Mouse (Mus musculus): Measurements from ENCODE around the gene Sytl1. TPM values are rescaled to one million over a fixed set of nuclear protein-coding genes. Genes with fewer than 3 reads are reported as not detected.

Sytl1 gene
- polyA plus RNA-seq (2014; fragmentation: Nextera tagmentation; extraction: Ambion mirVana), result 0.73 and 0.84 TPM in 2 replicates

GRCm38 (mm10) chr4:133262882-133263281 lies at the start of gene Sytl1:
Sytl1 (minus strand) TSS chr4:133263113.
- no peak within 1 kb of the TSS for H3K9ac ChIP-seq
- no peaks in the 10 kb centered on the region for H3K27me3 ChIP-seq (ENCODE audit: insufficient read depth, low read length)
- H3K27ac ChIP-seq (ENCODE audit: low read depth), result no peak within 1 kb of the TSS
- no peaks in the 10 kb centered on the region for H3K9me3 ChIP-seq (ENCODE audit: low read depth, low read length)
- TF ChIP-seq CTCF (IDR thresholded peaks at IDR 0.05; ENCODE audit: low read depth), result no peak
- DNase-seq (no peak), ATAC-seq (ENCODE audit: insufficient read depth) (no peak)
- WGBS, result 34% methylated on average over 7 of the region's 7 CpGs
- no peak within 1 kb of the TSS for H3K4me2 ChIP-seq
- H3K4me3 ChIP-seq (ENCODE audit: low read depth, low read length), result no peak within 1 kb of the TSS
- H3K36me3 ChIP-seq (ENCODE audit: insufficient read depth), result peaks cover 34% of the 10 kb centered on the region
- no peaks in the 10 kb centered on the region for H3K4me1 ChIP-seq (ENCODE audit: insufficient read depth)

DNA sequence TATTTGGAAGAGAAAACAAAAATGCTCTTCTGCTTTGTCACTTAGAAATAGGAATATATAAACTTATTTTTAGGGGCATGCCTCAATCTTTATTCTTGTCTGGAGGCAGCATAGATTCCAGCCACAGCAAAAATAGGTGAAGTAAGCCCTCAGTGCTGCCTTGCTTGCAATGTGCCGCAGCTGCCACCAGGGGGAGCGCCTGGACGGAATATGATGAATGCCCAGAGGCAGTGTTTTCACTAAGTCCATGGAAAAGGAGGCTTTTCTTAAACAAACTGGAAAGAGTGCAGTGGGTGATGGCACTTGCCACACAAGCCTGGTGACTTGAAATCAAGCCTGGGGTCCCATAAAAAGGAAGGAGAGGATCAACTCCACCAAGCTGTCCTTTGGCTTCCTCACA lies 47.0 kb upstream of the Sytl1 start:
- Histone ChIP-seq H3K9me3 (ENCODE audit: low read depth, low read length) (no peaks in the 10 kb centered on the region), H3K27me3 (ENCODE audit: insufficient read depth, low read length) (no peaks in the 10 kb centered on the region), H3K27ac (ENCODE audit: low read depth) (no peak overlapping the region), H3K4me3 (ENCODE audit: low read depth, low read length) (no peak overlapping the region), H3K4me1 (ENCODE audit: insufficient read depth) (no peaks in the 10 kb centered on the region), H3K9ac (no peak overlapping the region), H3K36me3 (ENCODE audit: insufficient read depth) (no peaks in the 10 kb centered on the region), H3K4me2 (no peak overlapping the region)
- TF ChIP-seq CTCF (IDR thresholded peaks at IDR 0.05; ENCODE audit: low read depth), result peak; percentile 98
- WGBS, result 0% methylated on average over 3 of the region's 3 CpGs
- no peak for ATAC-seq (ENCODE audit: insufficient read depth)
- peak; percentile 93 for DNase-seq

DNA sequence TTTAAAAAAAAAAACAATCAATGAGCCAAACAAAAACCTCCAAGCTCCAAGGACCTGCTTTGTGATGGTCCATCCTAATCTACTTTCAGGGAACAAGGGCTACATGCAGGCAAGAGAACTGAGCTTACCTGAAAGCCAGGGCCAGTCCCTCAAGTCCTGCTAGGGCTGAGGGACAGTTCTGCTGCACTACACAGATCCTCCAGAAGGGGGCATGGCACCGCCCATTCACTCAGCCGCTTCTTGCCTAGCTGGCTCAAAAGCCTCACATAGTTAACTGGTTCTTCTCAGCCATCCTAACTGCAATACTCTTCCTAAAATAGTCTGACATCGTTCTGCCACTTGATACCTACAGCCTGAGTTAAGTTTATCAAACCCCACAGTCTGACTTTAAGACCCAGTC lies 44.4 kb upstream of the Sytl1 start:
- Histone ChIP-seq H3K36me3 (ENCODE audit: insufficient read depth) (peaks cover 19% of the 10 kb centered on the region; the same call in 1 of the 2 replicates), H3K4me2 (no peak overlapping the region), H3K27ac (ENCODE audit: low read depth) (no peak overlapping the region), H3K4me1 (ENCODE audit: insufficient read depth) (no peaks in the 10 kb centered on the region), H3K9ac (no peak overlapping the region), H3K9me3 (ENCODE audit: low read depth, low read length) (no peaks in the 10 kb centered on the region), H3K27me3 (ENCODE audit: insufficient read depth, low read length) (no peaks in the 10 kb centered on the region), H3K4me3 (ENCODE audit: low read depth, low read length) (no peak overlapping the region)
- peak; percentile 80 for TF ChIP-seq CTCF (IDR thresholded peaks at IDR 0.05; ENCODE audit: low read depth)
- ATAC-seq (ENCODE audit: insufficient read depth), result no peak
- DNase-seq, result peak; percentile 72
- WGBS, result 41% methylated on average over 3 of the region's 3 CpGs

GRCm38 (mm10) chr4:133305825-133306224 lies 42.9 kb upstream of the Sytl1 start:
- H3K9ac ChIP-seq, result no peak overlapping the region
- DNase-seq (no peak), ATAC-seq (ENCODE audit: insufficient read depth) (no peak)
- H3K4me3 ChIP-seq (ENCODE audit: low read depth, low read length), result no peak overlapping the region
- no peak for TF ChIP-seq CTCF (IDR thresholded peaks at IDR 0.05; ENCODE audit: low read depth)
- no peak overlapping the region for H3K4me2 ChIP-seq
- peaks cover 19% of the 10 kb centered on the region; the same call in 1 of the 2 replicates for H3K36me3 ChIP-seq (ENCODE audit: insufficient read depth)
- no peak overlapping the region for H3K27ac ChIP-seq (ENCODE audit: low read depth)
- WGBS, result 74% methylated on average over 7 of the region's 7 CpGs
- H3K4me1 ChIP-seq (ENCODE audit: insufficient read depth), result no peaks in the 10 kb centered on the region
- H3K9me3 ChIP-seq (ENCODE audit: low read depth, low read length), result no peaks in the 10 kb centered on the region
- no peaks in the 10 kb centered on the region for H3K27me3 ChIP-seq (ENCODE audit: insufficient read depth, low read length)

DNA sequence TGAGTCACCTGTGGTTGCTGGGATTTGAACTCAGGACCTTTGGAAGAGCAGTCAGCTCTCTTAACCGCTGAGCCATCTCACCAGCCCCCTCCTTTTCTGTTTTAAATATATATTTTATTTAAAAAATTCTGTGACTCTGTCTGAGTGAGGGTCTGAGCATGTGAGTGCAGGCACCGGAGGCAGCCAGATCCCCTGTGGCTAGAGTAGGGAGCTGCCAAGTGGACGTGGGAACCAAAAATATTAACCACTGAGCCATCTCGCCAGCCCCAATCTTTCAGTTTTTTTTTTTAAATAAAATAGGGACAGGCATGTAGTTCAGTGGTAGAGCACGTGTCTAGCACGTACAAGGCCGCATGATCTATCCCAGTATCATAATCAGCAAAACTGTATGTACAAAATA lies 41.9 kb upstream of the Sytl1 start:
- no peaks in the 10 kb centered on the region for H3K27me3 ChIP-seq (ENCODE audit: insufficient read depth, low read length)
- ATAC-seq (ENCODE audit: insufficient read depth) (no peak), DNase-seq (no peak)
- H3K4me1 ChIP-seq (ENCODE audit: insufficient read depth), result no peaks in the 10 kb centered on the region
- H3K9ac ChIP-seq, result no peak overlapping the region
- TF ChIP-seq CTCF (IDR thresholded peaks at IDR 0.05; ENCODE audit: low read depth), result no peak
- H3K27ac ChIP-seq (ENCODE audit: low read depth), result no peak overlapping the region
- H3K9me3 ChIP-seq (ENCODE audit: low read depth, low read length), result no peaks in the 10 kb centered on the region
- no peak overlapping the region for H3K4me3 ChIP-seq (ENCODE audit: low read depth, low read length)
- 91% methylated on average over 7 of the region's 7 CpGs for WGBS
- H3K4me2 ChIP-seq, result no peak overlapping the region
- peaks cover 28% of the 10 kb centered on the region for H3K36me3 ChIP-seq (ENCODE audit: insufficient read depth)

DNA sequence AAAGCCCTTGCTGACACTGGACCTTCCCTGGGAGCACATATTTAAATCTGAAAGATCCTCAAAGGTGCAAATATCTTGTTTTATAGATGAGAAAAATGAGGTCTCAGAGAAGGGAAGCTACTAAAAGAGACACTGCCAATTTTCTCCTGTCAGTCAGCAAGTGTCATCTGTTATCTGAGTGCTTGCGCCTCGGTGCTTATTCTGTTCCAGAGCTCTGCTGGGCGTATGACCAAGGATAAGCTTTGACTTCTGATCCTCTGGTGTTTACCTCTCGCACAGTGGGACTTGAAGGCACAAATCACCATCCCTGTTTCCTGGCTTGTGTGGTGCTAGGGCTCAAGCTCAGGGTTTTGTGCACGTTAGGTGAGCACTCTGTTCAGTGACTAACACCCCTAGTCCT lies 39.8 kb upstream of the Sytl1 start:
- H3K9me3 ChIP-seq (ENCODE audit: low read depth, low read length), result no peaks in the 10 kb centered on the region
- peaks cover 29% of the 10 kb centered on the region for H3K36me3 ChIP-seq (ENCODE audit: insufficient read depth)
- no peaks in the 10 kb centered on the region for H3K27me3 ChIP-seq (ENCODE audit: insufficient read depth, low read length)
- H3K9ac ChIP-seq, result no peak overlapping the region
- peaks cover 10% of the 10 kb centered on the region; the same call in 1 of the 2 replicates for H3K4me1 ChIP-seq (ENCODE audit: insufficient read depth)
- no peak overlapping the region for H3K4me2 ChIP-seq
- no peak for ATAC-seq (ENCODE audit: insufficient read depth)
- no peak overlapping the region for H3K27ac ChIP-seq (ENCODE audit: low read depth)
- TF ChIP-seq CTCF (IDR thresholded peaks at IDR 0.05; ENCODE audit: low read depth), result no peak
- H3K4me3 ChIP-seq (ENCODE audit: low read depth, low read length), result no peak overlapping the region
- 68% methylated on average over 5 of the region's 5 CpGs for WGBS
- DNase-seq, result no peak

DNA sequence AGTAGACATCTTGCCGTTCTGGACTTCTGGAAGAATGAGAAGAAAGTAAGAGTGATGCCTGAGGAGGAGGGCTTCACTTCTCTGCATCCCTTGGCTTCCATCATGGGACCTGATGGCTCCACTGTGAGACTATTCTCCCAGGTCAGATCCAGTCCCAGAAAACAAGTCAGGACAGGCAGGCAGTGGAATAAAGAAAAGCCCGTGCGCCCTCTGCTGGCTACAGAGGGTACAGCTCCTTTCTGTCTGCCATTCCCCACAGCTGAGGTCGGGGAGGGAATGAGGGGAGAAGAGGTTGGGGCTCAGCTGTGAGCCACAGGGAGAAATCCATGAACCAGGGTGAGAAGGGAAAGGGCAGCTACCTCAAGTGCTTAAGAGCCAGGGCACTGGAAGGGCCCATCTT lies 38.9 kb upstream of the Sytl1 start:
- Histone ChIP-seq H3K9me3 (ENCODE audit: low read depth, low read length) (no peaks in the 10 kb centered on the region), H3K4me1 (ENCODE audit: insufficient read depth) (peaks cover 10% of the 10 kb centered on the region; the same call in 1 of the 2 replicates), H3K27ac (ENCODE audit: low read depth) (no peak overlapping the region), H3K27me3 (ENCODE audit: insufficient read depth, low read length) (no peaks in the 10 kb centered on the region), H3K36me3 (ENCODE audit: insufficient read depth) (peaks cover 34% of the 10 kb centered on the region), H3K4me3 (ENCODE audit: low read depth, low read length) (no peak overlapping the region), H3K4me2 (no peak overlapping the region), H3K9ac (no peak overlapping the region)
- ATAC-seq (ENCODE audit: insufficient read depth), result no peak
- 22% methylated on average over 4 of the region's 4 CpGs for WGBS
- DNase-seq, result peak; percentile 83
- TF ChIP-seq CTCF (IDR thresholded peaks at IDR 0.05; ENCODE audit: low read depth), result peak; percentile 94

DNA sequence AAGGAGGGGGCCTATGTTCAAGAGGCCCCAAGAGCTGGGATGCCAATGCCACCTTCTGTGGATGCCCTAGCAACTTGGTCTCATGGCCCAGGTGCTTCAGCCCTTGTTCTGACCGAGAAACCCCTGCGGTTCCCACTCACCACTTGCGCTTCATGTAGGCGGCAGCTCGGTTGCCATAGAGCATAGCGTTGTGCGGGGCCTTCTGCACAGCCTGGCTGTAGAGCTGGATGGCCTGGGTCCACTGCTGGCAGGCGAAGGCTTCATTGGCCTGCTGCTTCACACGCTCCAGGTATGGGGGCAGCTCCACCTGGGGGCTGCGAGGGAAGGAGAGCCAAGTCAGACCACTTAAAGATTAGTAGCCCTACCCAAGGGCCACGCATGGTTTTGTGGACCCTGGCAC lies 37.5 kb upstream of the Sytl1 start:
- WGBS, result 84% methylated on average over 11 of the region's 11 CpGs
- ATAC-seq (ENCODE audit: insufficient read depth), result no peak

More for the DNA sequence above, 37.5 kb upstream of the Sytl1 start:
- peaks cover 10% of the 10 kb centered on the region; the same call in 1 of the 2 replicates for H3K4me1 ChIP-seq (ENCODE audit: insufficient read depth)
- peaks cover 44% of the 10 kb centered on the region for H3K36me3 ChIP-seq (ENCODE audit: insufficient read depth)
- TF ChIP-seq CTCF (IDR thresholded peaks at IDR 0.05; ENCODE audit: low read depth), result no peak
- no peak overlapping the region for H3K9ac ChIP-seq
- H3K4me3 ChIP-seq (ENCODE audit: low read depth, low read length), result no peak overlapping the region
- no peak overlapping the region for H3K27ac ChIP-seq (ENCODE audit: low read depth)
- no peaks in the 10 kb centered on the region for H3K9me3 ChIP-seq (ENCODE audit: low read depth, low read length)
- H3K4me2 ChIP-seq, result no peak overlapping the region
- no peaks in the 10 kb centered on the region for H3K27me3 ChIP-seq (ENCODE audit: insufficient read depth, low read length)
- no peak for DNase-seq

Data from lung, embryonic 14.5 days (tissue).